Mouse (Mus musculus) neural tube, embryonic 15.5 days (tissue): ENCODE results near the gene Gjb4. TPM values are rescaled to one million over a fixed set of nuclear protein-coding genes. Genes with fewer than 3 reads are reported as not detected.

Source experiments
- ATAC-seq: fragments of 200-750 bp; cut with Nextera tagmentation; 2 replicates; pipeline ENCODE4 v1.8.0; 2017; ENCODE audit warnings: mild to moderate bottlenecking, moderate TSS enrichment, moderate library complexity; ENCODE audit not compliant: low FRiP score
- H3K27ac ChIP-seq: fragments of 300-500 bp; sonication (generic); replicated peaks from 2 replicates; pipeline ENCODE4 v1.5.1; 2015; ENCODE audit warnings: mild to moderate bottlenecking, inconsistent platforms
- H3K27me3 ChIP-seq: fragments of 300-500 bp; sonication (generic); replicated peaks from 2 replicates; pipeline ENCODE4 v1.6.1; 2015; ENCODE audit warnings: inconsistent platforms
- H3K36me3 ChIP-seq: fragments of 300-500 bp; sonication (generic); 2 replicates; pipeline ENCODE4 v1.6.1; 2015; ENCODE audit warnings: inconsistent platforms
- H3K4me1 ChIP-seq: fragments of 300-500 bp; sonication (generic); 2 replicates; pipeline ENCODE4 v1.6.1; 2015; ENCODE audit warnings: inconsistent platforms
- H3K4me2 ChIP-seq: fragments of 300-500 bp; sonication (generic); 2 replicates; pipeline ENCODE4 v1.6.1; 2015; ENCODE audit warnings: inconsistent platforms, mild to moderate bottlenecking, moderate library complexity
- H3K4me3 ChIP-seq: fragments of 300-500 bp; sonication (generic); replicated peaks from 2 replicates; pipeline ENCODE4 v1.5.1; 2015; ENCODE audit warnings: mild to moderate bottlenecking, inconsistent platforms
- H3K9ac ChIP-seq: fragments of 300-500 bp; sonication (generic); replicated peaks from 2 replicates; pipeline ENCODE4 v1.6.1; 2015; ENCODE audit warnings: mild to moderate bottlenecking, inconsistent platforms
- H3K9me3 ChIP-seq: fragments of 300-500 bp; sonication (generic); replicated peaks from 2 replicates; pipeline ENCODE4 v1.6.1; 2016; ENCODE audit warnings: inconsistent platforms
- WGBS: fragments of 180-500 bp; shearing (Covaris S2); methylation state at CpG from one replicate; pipeline ENCODE4 v1.1.7; 2015; ENCODE audit warnings: mixed read lengths; 5-methylcytosine and 5-hydroxymethylcytosine counted together
- polyA plus RNA-seq: library from polyadenylated mRNA; unstranded; fragments of >200 nt; fragmentation: Nextera tagmentation; extraction: Ambion mirVana; gene quantifications from 2 replicates; pipeline ENCODE4 v1.2.1, GENCODE M21; 2015

Gene Gjb4
- polyA plus RNA-seq, 1 experiment from 2014 or later, result not detected

- Histone ChIP-seq H3K4me1 (peaks cover 7% of the 10 kb centered on the region), H3K27me3 (peaks cover 37% of the 10 kb centered on the region), H3K4me3 (no peak overlapping the region), H3K27ac (no peak overlapping the region), H3K9me3 (no peaks in the 10 kb centered on the region), H3K4me2 (no peak overlapping the region), H3K36me3 (no peaks in the 10 kb centered on the region), H3K9ac (no peak overlapping the region)
- ATAC-seq, result no peak
- WGBS, result 92% methylated on average over 5 of the region's 5 CpGs
These were observed 28.6 kb downstream of the Gjb4 start for GRCm38 (mm10) chr4:127325276-127325675.

GRCm38 (mm10) chr4:127324759-127325158 lies 29.1 kb downstream of the Gjb4 start:
- H3K4me3 ChIP-seq, result no peak overlapping the region
- no peak overlapping the region for H3K4me2 ChIP-seq
- peak; percentile 81 for ATAC-seq
- no peaks in the 10 kb centered on the region for H3K9me3 ChIP-seq
- H3K36me3 ChIP-seq, result no peaks in the 10 kb centered on the region
- no peak overlapping the region for H3K9ac ChIP-seq
- H3K4me1 ChIP-seq, result peaks cover 2% of the 10 kb centered on the region; the same call in 1 of the 2 replicates
- no peak overlapping the region for H3K27ac ChIP-seq
- H3K27me3 ChIP-seq, result peaks cover 32% of the 10 kb centered on the region
- 9% methylated on average over 6 of the region's 6 CpGs for WGBS

- no peaks in the 10 kb centered on the region for H3K4me1 ChIP-seq
- no peaks in the 10 kb centered on the region for H3K36me3 ChIP-seq
- H3K27me3 ChIP-seq, result peaks cover 27% of the 10 kb centered on the region
- no peaks in the 10 kb centered on the region for H3K9me3 ChIP-seq
- H3K4me3 ChIP-seq, result no peak overlapping the region
- no peak overlapping the region for H3K4me2 ChIP-seq
- no peak overlapping the region for H3K9ac ChIP-seq
- H3K27ac ChIP-seq, result no peak overlapping the region
- no peak for ATAC-seq
- 76% methylated on average over 10 of the region's 10 CpGs for WGBS
These were observed 29.6 kb downstream of the Gjb4 start for GRCm38 (mm10) chr4:127324296-127324695.

GRCm38 (mm10) chr4:127323651-127324050 lies 30.2 kb downstream of the Gjb4 start:
- H3K4me2 ChIP-seq, result no peak overlapping the region
- ATAC-seq, result no peak
- 93% methylated on average over 3 of the region's 3 CpGs for WGBS
- no peaks in the 10 kb centered on the region for H3K36me3 ChIP-seq
- no peak overlapping the region for H3K9ac ChIP-seq
- H3K4me1 ChIP-seq, result no peaks in the 10 kb centered on the region
- H3K9me3 ChIP-seq, result no peaks in the 10 kb centered on the region
- no peak overlapping the region for H3K4me3 ChIP-seq
- no peak overlapping the region for H3K27ac ChIP-seq
- H3K27me3 ChIP-seq, result peaks cover 22% of the 10 kb centered on the region

DNA sequence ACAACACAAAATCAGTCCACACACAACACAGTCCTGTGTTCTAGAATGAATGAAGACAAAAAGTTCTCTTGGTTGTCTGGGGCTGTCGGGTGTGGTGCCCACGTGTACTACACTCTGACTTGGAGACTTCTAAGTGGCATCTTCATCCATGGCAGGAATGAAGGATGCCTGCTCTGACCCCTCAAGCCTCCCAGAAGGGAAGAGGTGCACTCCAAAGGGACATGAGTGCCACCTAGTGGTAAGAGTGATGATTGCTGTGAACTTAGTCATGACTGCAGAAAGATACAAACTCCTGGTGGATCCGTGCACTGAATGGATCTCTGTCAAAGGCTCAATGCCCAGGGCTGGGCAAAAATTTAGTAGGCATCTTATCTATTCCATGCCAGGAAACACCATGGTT lies 34.3 kb downstream of the Gjb4 start:
- no peak overlapping the region for H3K4me2 ChIP-seq
- 6% methylated on average over 3 of the region's 3 CpGs for WGBS
- no peaks in the 10 kb centered on the region for H3K9me3 ChIP-seq
- no peak for ATAC-seq
- H3K27ac ChIP-seq, result no peak overlapping the region
- H3K27me3 ChIP-seq, result no peaks in the 10 kb centered on the region; the same call in 1 of the 2 replicates
- H3K4me3 ChIP-seq, result no peak overlapping the region
- no peaks in the 10 kb centered on the region for H3K4me1 ChIP-seq
- H3K9ac ChIP-seq, result no peak overlapping the region
- H3K36me3 ChIP-seq, result no peaks in the 10 kb centered on the region

- ATAC-seq, result no peak
- Histone ChIP-seq H3K4me3 (no peak overlapping the region), H3K4me2 (no peak overlapping the region), H3K27me3 (peaks cover 1% of the 10 kb centered on the region; the same call in 1 of the 2 replicates), H3K36me3 (no peaks in the 10 kb centered on the region), H3K4me1 (peaks cover 15% of the 10 kb centered on the region), H3K9me3 (no peaks in the 10 kb centered on the region), H3K27ac (no peak overlapping the region), H3K9ac (no peak overlapping the region)
- 61% methylated on average over 4 of the region's 4 CpGs for WGBS
These were observed 36.7 kb downstream of the Gjb4 start for GRCm38 (mm10) chr4:127317143-127317542.

GRCm38 (mm10) chr4:127315753-127316152 lies 38.1 kb downstream of the Gjb4 start:
- Histone ChIP-seq H3K27ac (no peak overlapping the region), H3K4me1 (peaks cover 15% of the 10 kb centered on the region), H3K27me3 (peaks cover 3% of the 10 kb centered on the region; the same call in 1 of the 2 replicates), H3K9me3 (no peaks in the 10 kb centered on the region), H3K9ac (no peak overlapping the region), H3K4me2 (no peak overlapping the region), H3K4me3 (no peak overlapping the region), H3K36me3 (no peaks in the 10 kb centered on the region)
- ATAC-seq, result no peak
- 86% methylated on average over 8 of the region's 8 CpGs for WGBS

DNA sequence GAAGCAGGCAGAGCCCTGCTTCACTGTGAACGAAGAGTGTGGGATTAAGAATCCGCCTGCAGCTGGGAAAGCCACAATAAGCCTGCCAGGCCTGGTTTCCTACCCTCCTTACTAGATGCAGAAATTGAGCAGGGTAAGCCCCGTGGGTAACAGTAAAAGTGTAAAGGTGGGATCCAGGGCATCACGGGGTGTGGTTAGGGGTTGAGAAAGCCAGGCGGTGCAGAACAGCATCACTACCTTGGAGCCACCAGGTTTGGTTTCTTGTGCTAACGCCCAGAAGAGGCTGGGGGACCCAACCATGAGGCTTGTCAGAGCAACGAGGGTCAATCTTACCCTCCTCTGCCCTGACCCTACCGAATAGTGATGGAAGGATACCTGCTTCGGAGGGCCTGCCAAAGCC lies 39.3 kb downstream of the Gjb4 start:
- H3K4me3 ChIP-seq, result peak overlapping the region; percentile 57; the same call in 1 of the 2 replicates
- peaks cover 15% of the 10 kb centered on the region for H3K4me1 ChIP-seq
- H3K27me3 ChIP-seq, result peaks cover 3% of the 10 kb centered on the region; the same call in 1 of the 2 replicates
- H3K27ac ChIP-seq, result no peak overlapping the region
- H3K9ac ChIP-seq, result no peak overlapping the region
- no peak for ATAC-seq
- H3K9me3 ChIP-seq, result no peaks in the 10 kb centered on the region
- WGBS, result 48% methylated on average over 9 of the region's 9 CpGs
- H3K36me3 ChIP-seq, result no peaks in the 10 kb centered on the region
- H3K4me2 ChIP-seq, result peak overlapping the region; percentile 90

DNA sequence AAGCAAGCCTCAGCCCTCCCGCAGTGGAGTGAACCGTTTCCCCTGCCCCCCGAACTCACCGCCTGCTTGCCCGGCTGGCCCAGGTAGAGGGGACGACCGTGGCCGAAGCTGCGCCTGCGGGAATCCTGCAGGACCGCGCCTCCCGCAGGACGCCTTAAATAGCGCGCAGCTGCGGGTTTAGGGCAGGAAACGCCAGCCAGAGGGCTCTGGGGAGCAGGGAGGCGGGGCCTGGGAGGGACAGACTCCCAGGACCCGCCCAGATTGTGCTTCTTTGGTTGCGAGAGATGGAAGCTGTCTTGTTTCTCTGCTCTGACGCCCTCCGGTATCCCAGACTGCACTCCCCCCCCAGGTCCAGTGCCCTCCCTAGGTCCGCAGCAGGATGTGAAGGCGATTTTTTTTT lies 40.0 kb downstream of the Gjb4 start, which contains the start of gene Gja4:
TSS of gene Gja4 (minus strand) at position 179 of the 400 bp plus-strand sequence.
- peak within 1 kb of the TSS; percentile 48; the same call in 1 of the 2 replicates for H3K27ac ChIP-seq
- peak within 1 kb of the TSS; percentile 57 for H3K4me3 ChIP-seq
- peak within 1 kb of the TSS; percentile 90 for H3K4me2 ChIP-seq
- H3K4me1 ChIP-seq, result peaks cover 15% of the 10 kb centered on the region
- 0% methylated on average over 25 of the region's 25 CpGs for WGBS
- peak within 1 kb of the TSS; percentile 66 for H3K9ac ChIP-seq
- H3K27me3 ChIP-seq, result peaks cover 3% of the 10 kb centered on the region; the same call in 1 of the 2 replicates
- peak; percentile 91 for ATAC-seq
- no peaks in the 10 kb centered on the region for H3K36me3 ChIP-seq
- no peaks in the 10 kb centered on the region for H3K9me3 ChIP-seq

DNA sequence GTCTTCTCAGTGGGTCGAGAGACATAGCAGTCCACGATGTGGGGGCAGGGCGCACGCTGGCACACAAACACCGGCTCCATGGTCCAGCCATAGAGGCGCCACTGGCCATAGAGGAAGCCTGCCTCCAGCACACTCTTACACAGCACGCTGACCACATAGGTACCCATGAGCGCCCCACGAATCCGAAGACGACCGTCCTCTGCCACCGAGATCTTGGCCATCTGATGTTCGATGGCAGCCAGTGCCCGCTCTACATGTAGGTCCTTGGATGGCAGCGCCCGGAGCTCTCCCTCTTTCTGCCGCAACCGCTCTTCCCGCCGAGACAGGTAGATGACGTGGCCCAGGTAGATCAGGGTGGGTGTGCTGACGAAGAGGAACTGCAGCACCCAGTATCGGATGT lies 41.5 kb downstream of the Gjb4 start:
- Histone ChIP-seq H3K4me1 (peaks cover 15% of the 10 kb centered on the region), H3K9me3 (no peaks in the 10 kb centered on the region), H3K4me2 (peak overlapping the region; percentile 2; the same call in 1 of the 2 replicates), H3K36me3 (no peaks in the 10 kb centered on the region), H3K27ac (no peak overlapping the region), H3K9ac (no peak overlapping the region), H3K4me3 (peak overlapping the region; percentile 57; the same call in 1 of the 2 replicates), H3K27me3 (peaks cover 3% of the 10 kb centered on the region; the same call in 1 of the 2 replicates)
- ATAC-seq, result no peak
- WGBS, result 72% methylated on average over 24 of the region's 24 CpGs

DNA sequence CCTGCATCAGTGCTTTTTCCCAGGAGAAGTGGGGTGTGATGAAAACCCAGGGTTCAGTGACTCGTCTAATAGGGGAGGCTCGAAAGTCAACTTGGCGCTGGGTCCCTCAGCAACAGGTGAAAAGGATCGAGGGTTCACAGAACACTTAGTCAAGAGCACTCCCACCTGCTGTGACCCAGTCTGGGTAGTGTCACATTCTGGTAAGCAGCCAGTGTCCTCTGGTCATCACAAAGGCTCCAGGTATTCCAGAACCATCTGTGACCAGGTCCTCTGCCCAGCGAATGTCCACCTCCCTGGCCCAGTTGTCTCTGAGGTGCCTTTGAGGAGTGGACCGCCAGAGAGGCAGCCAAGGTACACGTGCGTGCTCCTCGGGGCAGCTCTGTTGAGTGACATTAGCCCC lies 42.3 kb downstream of the Gjb4 start:
- no peaks in the 10 kb centered on the region for H3K9me3 ChIP-seq
- H3K27me3 ChIP-seq, result peaks cover 3% of the 10 kb centered on the region; the same call in 1 of the 2 replicates
- peaks cover 15% of the 10 kb centered on the region for H3K4me1 ChIP-seq
- no peak overlapping the region for H3K4me2 ChIP-seq
- no peak for ATAC-seq
- no peaks in the 10 kb centered on the region for H3K36me3 ChIP-seq
- H3K27ac ChIP-seq, result no peak overlapping the region
- no peak overlapping the region for H3K9ac ChIP-seq
- WGBS, result 66% methylated on average over 9 of the region's 9 CpGs
- H3K4me3 ChIP-seq, result no peak overlapping the region

- 62% methylated on average over 2 of the region's 2 CpGs for WGBS
- H3K4me2 ChIP-seq, result no peak overlapping the region
- H3K4me1 ChIP-seq, result no peaks in the 10 kb centered on the region
- H3K9me3 ChIP-seq, result no peaks in the 10 kb centered on the region
- no peaks in the 10 kb centered on the region for H3K36me3 ChIP-seq
- ATAC-seq, result no peak
- no peak overlapping the region for H3K4me3 ChIP-seq
- no peaks in the 10 kb centered on the region for H3K27me3 ChIP-seq
- no peak overlapping the region for H3K27ac ChIP-seq
- no peak overlapping the region for H3K9ac ChIP-seq
These were observed 47.0 kb downstream of the Gjb4 start for GRCm38 (mm10) chr4:127306915-127307314.
